Mouse (Mus musculus) spleen, adult 2 months (tissue): ENCODE measurements at regions not wholly inside any gene's neighbourhood (a gene's known extent, or its start where the extent isn't known, plus 50 kb on each side); places are given as distances from the start of the nearest gene placed in this dataset.

ENCODE experiments used
- CTCF ChIP-seq: fragments of 200-500 bp; IDR thresholded peaks from 2 replicates; pipeline ENCODE4 v1.5.1; 2011; ENCODE audit warnings: mild to moderate bottlenecking, inconsistent platforms; ENCODE audit not compliant: insufficient read depth, insufficient read length, insufficient replicate concordance; ENCODE audit errors: extremely low read depth
- POLR2A ChIP-seq: fragments of 200-500 bp; IDR thresholded peaks from 2 replicates; pipeline ENCODE4 v1.6.1; 2011; ENCODE audit warnings: low read depth, low read length, inconsistent platforms

DNA sequence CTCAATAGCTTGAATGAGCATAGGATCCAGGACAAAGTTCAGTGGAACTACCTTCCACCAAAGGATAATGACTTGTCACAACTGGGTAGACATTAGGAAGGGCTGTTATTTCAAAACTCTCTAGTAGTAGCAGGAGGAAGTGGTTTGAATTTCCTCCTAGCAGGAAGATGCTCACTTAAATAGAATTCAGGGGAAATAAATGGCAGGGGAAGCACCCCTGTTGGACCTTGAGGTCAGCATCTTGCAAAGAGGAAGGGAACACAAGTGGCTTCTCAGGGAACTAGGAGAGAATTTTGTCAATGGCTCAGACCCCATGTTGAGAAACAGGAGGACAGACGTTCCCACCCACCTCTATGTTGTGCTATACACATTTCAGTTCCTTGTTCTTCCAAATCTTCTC lies 178.4 kb upstream of the Jun start:
- TF ChIP-seq POLR2A (no peak), CTCF (no peak)
